ENCODE assay signal across 8 mouse cellular contexts in genomic region chr9:7960382-7960781, GRCm38 (mm10). TPM values are rescaled to one million over a fixed set of nuclear protein-coding genes. Genes with fewer than 3 reads are reported as not detected.
DNase-seq lines count a peak whose midpoint lies in the region; ATAC-seq and TF ChIP-seq lines count a peak whose summit lies in the region.

No protein-coding gene starts in this region.

- H3K4me1 ChIP-seq in embryonic facial prominence, embryonic 14.5 days (ENCODE audit: control insufficient read depth, insufficient read depth, low read length) = peaks cover 38% of the 10 kb centered on the region
- peaks cover 14% of the 10 kb centered on the region for H3K4me1 ChIP-seq in stomach, embryonic 15.5 days

- peak; percentile 64 to 70 for DNase-seq in left cerebral cortex, postnatal 10 days (ENCODE audit: extremely low spot score in 1 of 2, low spot score in 2 of 2)
- DNase-seq in left cerebral cortex, adult 2 months (ENCODE audit: extremely low spot score in 1 of 2, low spot score in 2 of 2) = no peak
- peak; percentile 97 for DNase-seq in embryonic facial prominence, embryonic 14.5 days (ENCODE audit: low spot score)
- DNase-seq in heart, adult 9 months (ENCODE audit: low spot score in 2 of 2) = peak; percentile 47 to 56
- peak; percentile 84 for DNase-seq in kidney, postnatal 10 days
- peak; percentile 79 for DNase-seq in lung, postnatal 36 days
- DNase-seq in spleen, postnatal 14 days (ENCODE audit: low spot score in 2 of 2) = no peak

- H3K9me3 ChIP-seq in embryonic facial prominence, embryonic 14.5 days (ENCODE audit: control insufficient read depth, low read length) = no peaks in the 10 kb centered on the region
- H3K9me3 ChIP-seq in stomach, embryonic 15.5 days = no peaks in the 10 kb centered on the region

- no peak overlapping the region for H3K27ac ChIP-seq in left cerebral cortex, adult 2 months
- peak overlapping the region; percentile 88 for H3K27ac ChIP-seq in embryonic facial prominence, embryonic 14.5 days (replicated peaks; ENCODE audit: low read depth, low read length)
- peak overlapping the region; percentile 76 for H3K27ac ChIP-seq in stomach, embryonic 15.5 days

- no peak for TF ChIP-seq CTCF in left cerebral cortex, adult 2 months (IDR thresholded peaks at IDR 0.05)

- 33% methylated on average over 9 of the region's 9 CpGs for WGBS in embryonic facial prominence, embryonic 14.5 days
- WGBS in stomach, embryonic 15.5 days = 57% methylated on average over 9 of the region's 9 CpGs

- intact Hi-C loops in left cerebral cortex, postnatal 10 days (cut with DNase I) = no loop called here
- intact Hi-C loops in left cerebral cortex, adult 2 months (cut with DNase I) = no loop called here

- peak overlapping the region; percentile 24 for H3K4me2 ChIP-seq in embryonic facial prominence, embryonic 14.5 days (ENCODE audit: low read depth, low read length)
- no peak overlapping the region for H3K4me2 ChIP-seq in stomach, embryonic 15.5 days

- no peak overlapping the region for H3K4me3 ChIP-seq in left cerebral cortex, adult 2 months
- no peak overlapping the region for H3K4me3 ChIP-seq in embryonic facial prominence, embryonic 14.5 days (ENCODE audit: low read depth, low read length)
- no peak overlapping the region for H3K4me3 ChIP-seq in stomach, embryonic 15.5 days (replicated peaks)

- peak; percentile 93 for ATAC-seq in embryonic facial prominence, embryonic 14.5 days (ENCODE audit: low read depth)
- peak; percentile 88 for ATAC-seq in stomach, embryonic 15.5 days (ENCODE audit: insufficient read depth, low FRiP score, low read depth)

- no peaks in the 10 kb centered on the region for H3K27me3 ChIP-seq in embryonic facial prominence, embryonic 14.5 days (replicated peaks; ENCODE audit: control insufficient read depth, insufficient read depth, low read length)
- H3K27me3 ChIP-seq in stomach, embryonic 15.5 days (replicated peaks) = no peaks in the 10 kb centered on the region

- no peak overlapping the region for H3K9ac ChIP-seq in embryonic facial prominence, embryonic 14.5 days (ENCODE audit: low read depth, low read length)
- H3K9ac ChIP-seq in stomach, embryonic 15.5 days = no peak overlapping the region

- H3K36me3 ChIP-seq in embryonic facial prominence, embryonic 14.5 days (ENCODE audit: control insufficient read depth, insufficient read depth, low read length) = peaks cover 11% of the 10 kb centered on the region; the same call in 1 of the 2 replicates
- H3K36me3 ChIP-seq in stomach, embryonic 15.5 days = 0 out of 2 replicates have a peak, but pooled peaks cover 6% of the 10 kb centered on the region

RNA-seq across cellular contexts. Expression of gene Yap1, which starts 44.0 kb away (rescaled TPM):
- 10 to 100 TPM; 13.5 to 13.6 TPM for total RNA-seq in left cerebral cortex, postnatal 10 days (2021)
- total RNA-seq in left cerebral cortex, adult 2 months (2021) = 10 to 100 TPM; 16.1 to 17.5 TPM
- polyA plus RNA-seq in embryonic facial prominence, embryonic 14.5 days (2014; fragmentation: Nextera tagmentation; extraction: Ambion mirVana) = 32.2 and 37.7 TPM in 2 replicates
- polyA plus RNA-seq in stomach, embryonic 15.5 days (2015; fragmentation: Nextera tagmentation; extraction: Ambion mirVana) = 29.4 and 29.7 TPM in 2 replicates

Comparison
In these comparisons a context has a peak if more than half of its experiments do, and no peak if none do; other contexts are left out.
1. DNase-seq: peak in left cerebral cortex, postnatal 10 days (2 of 2), embryonic facial prominence, embryonic 14.5 days (single experiment), heart, adult 9 months (2 of 2), kidney, postnatal 10 days (single experiment) and lung, postnatal 36 days (single experiment); none in left cerebral cortex, adult 2 months (0 of 2) and spleen, postnatal 14 days (0 of 2).